Mouse (Mus musculus) MEL (cell line): ENCODE results near the gene Tpcn1. TPM values are rescaled to one million over a fixed set of nuclear protein-coding genes. Genes with fewer than 3 reads are reported as not detected.

Experiments
- DNase-seq: peaks from one replicate; pipeline ENCODE4 v3.0.0; 2011; ENCODE audit warnings: low read depth, low spot score
- H3K27ac ChIP-seq: 2 replicates; pipeline ENCODE4 v1.5.1; 2012; ENCODE audit warnings: low read depth, mild to moderate bottlenecking, control low read depth, low read length, moderate library complexity; ENCODE audit not compliant: control insufficient read depth
- H3K27me3 ChIP-seq, 2 experiments: fragments of 150-350 bp in 1 of 2; sonication (generic) in 1 of 2; 2 replicates each; pipeline ENCODE4 v1.6.1; 2012; ENCODE audit warnings: low read length in 2 of 2, mild to moderate bottlenecking in 2 of 2, improper control_type of control experiment in 1 of 2, moderate library complexity in 1 of 2; ENCODE audit not compliant: insufficient read depth in 2 of 2, control insufficient read depth in 1 of 2
- H3K36me3 ChIP-seq, 2 experiments: 2 replicates each; pipeline ENCODE4 v1.6.1; 2012 to 2014; ENCODE audit warnings: low read length in 2 of 2, improper control_type of control experiment in 1 of 2, inconsistent platforms in 1 of 2, mild to moderate bottlenecking in 1 of 2; ENCODE audit not compliant: insufficient read depth in 2 of 2, control insufficient read depth in 1 of 2
- H3K4me1 ChIP-seq, 2 experiments: fragments of 150-350 bp in 1 of 2; sonication (generic) in 1 of 2; 2 replicates each; pipeline ENCODE4 v1.6.1; 2012; ENCODE audit warnings: low read length in 2 of 2, improper control_type of control experiment in 1 of 2, mild to moderate bottlenecking in 1 of 2; ENCODE audit not compliant: insufficient read depth in 2 of 2, control insufficient read depth in 1 of 2
- H3K4me3 ChIP-seq, 2 experiments: fragments of 150-350 bp in 1 of 2; sonication (generic) in 1 of 2; 2 replicates each; pipeline ENCODE4 v1.5.1; 2012; ENCODE audit warnings: low read depth in 2 of 2, low read length in 2 of 2, mild to moderate bottlenecking in 2 of 2, moderate library complexity in 2 of 2, control low read depth in 1 of 2, improper control_type of control experiment in 1 of 2; ENCODE audit not compliant: control insufficient read depth in 1 of 2, insufficient read depth in 1 of 2
- H3K79me2 ChIP-seq: 2 replicates; pipeline ENCODE4 v1.6.1; 2012; ENCODE audit warnings: mild to moderate bottlenecking, low read length, moderate library complexity; ENCODE audit not compliant: control insufficient read depth, poor library complexity, insufficient read depth
- H3K9ac ChIP-seq: 2 replicates; pipeline ENCODE4 v1.6.1; 2012; ENCODE audit warnings: low read depth, mild to moderate bottlenecking, control low read depth, low read length, moderate library complexity; ENCODE audit not compliant: control insufficient read depth, poor library complexity, severe bottlenecking
- H3K9me3 ChIP-seq: fragments of 150-350 bp; sonication (generic); replicated peaks from 2 replicates; pipeline ENCODE4 v1.6.1; 2012; ENCODE audit warnings: mild to moderate bottlenecking, low read length, improper control_type of control experiment, moderate library complexity; ENCODE audit not compliant: insufficient read depth
- BHLHE40 ChIP-seq: IDR thresholded peaks from 2 replicates; pipeline ENCODE4 v1.6.1; 2012; ENCODE audit warnings: low read depth, mild to moderate bottlenecking, inconsistent platforms, low read length, improper control_type of control experiment, borderline replicate concordance
- CHD2 ChIP-seq: IDR thresholded peaks from 2 replicates; pipeline ENCODE4 v1.6.1; 2011; ENCODE audit warnings: low read length, improper control_type of control experiment
- CTCF ChIP-seq, 3 experiments: IDR thresholded peaks in 2 of 3; conservative IDR thresholded peaks in 1 of 3; 2 replicates each; pipeline ENCODE4 v1.5.1; 2011 to 2012; ENCODE audit warnings: low read length in 3 of 3, low read depth in 2 of 3, mild to moderate bottlenecking in 2 of 3, improper control_type of control experiment in 1 of 3, inconsistent platforms in 1 of 3, mixed read lengths in 1 of 3, moderate library complexity in 1 of 3; ENCODE audit not compliant: control insufficient read depth in 1 of 3, insufficient read depth in 1 of 3, poor library complexity in 1 of 3, severe bottlenecking in 1 of 3
- ELF1 ChIP-seq: IDR thresholded peaks from 2 replicates; pipeline ENCODE4 v1.6.1; 2014; ENCODE audit warnings: low read depth, mild to moderate bottlenecking, inconsistent platforms, low read length, improper control_type of control experiment, moderate library complexity
- EP300 ChIP-seq, 2 experiments: IDR thresholded peaks; 2 replicates each; pipeline ENCODE4 v1.6.1; 2011; ENCODE audit warnings: improper control_type of control experiment in 2 of 2, low read length in 2 of 2, low read depth in 1 of 2, mild to moderate bottlenecking in 1 of 2
- ETS1 ChIP-seq: IDR thresholded peaks from 2 replicates; pipeline ENCODE4 v1.6.1; 2012; ENCODE audit warnings: low read depth, mild to moderate bottlenecking, inconsistent platforms, low read length, improper control_type of control experiment, moderate library complexity
- GABPA ChIP-seq: IDR thresholded peaks from 2 replicates; pipeline ENCODE4 v1.6.1; 2012; ENCODE audit warnings: low read depth, mild to moderate bottlenecking, inconsistent platforms, low read length, improper control_type of control experiment, moderate library complexity
- GATA1 ChIP-seq: IDR thresholded peaks from 2 replicates; pipeline ENCODE4 v1.6.1; 2011; ENCODE audit warnings: low read depth, low read length, improper control_type of control experiment
- HCFC1 ChIP-seq: IDR thresholded peaks from 2 replicates; pipeline ENCODE4 v1.6.1; 2012; ENCODE audit warnings: low read depth, mild to moderate bottlenecking, inconsistent platforms, low read length, improper control_type of control experiment, moderate library complexity
- JUND ChIP-seq: IDR thresholded peaks from 2 replicates; pipeline ENCODE4 v1.6.1; 2011; ENCODE audit warnings: low read depth, mild to moderate bottlenecking, improper control_type of control experiment, low read length
- MAX ChIP-seq: IDR thresholded peaks from 2 replicates; pipeline ENCODE4 v1.6.1; 2011; ENCODE audit warnings: low read length, improper control_type of control experiment
- MAZ ChIP-seq: IDR thresholded peaks from 2 replicates; pipeline ENCODE4 v1.6.1; 2012; ENCODE audit warnings: low read depth, mild to moderate bottlenecking, inconsistent platforms, low read length, improper control_type of control experiment
- MYB ChIP-seq: IDR thresholded peaks from 2 replicates; pipeline ENCODE4 v1.6.1; 2011; ENCODE audit warnings: mild to moderate bottlenecking, low read depth, low read length, improper control_type of control experiment
- MYC ChIP-seq: IDR thresholded peaks from 2 replicates; pipeline ENCODE4 v1.6.1; 2011; ENCODE audit warnings: low read depth, mild to moderate bottlenecking, low read length, improper control_type of control experiment, moderate library complexity
- NELFE ChIP-seq: IDR thresholded peaks from 2 replicates; pipeline ENCODE4 v1.6.1; 2011; ENCODE audit warnings: low read depth, low read length, improper control_type of control experiment
- POLR2A ChIP-seq, 2 experiments: IDR thresholded peaks; 2 replicates each; pipeline ENCODE4 v1.6.1; 2011 to 2012; ENCODE audit warnings: low read length in 2 of 2, mild to moderate bottlenecking in 2 of 2, control low read depth in 1 of 2, improper control_type of control experiment in 1 of 2, low read depth in 1 of 2, moderate library complexity in 1 of 2; ENCODE audit not compliant: control insufficient read depth in 1 of 2, insufficient read depth in 1 of 2, poor library complexity in 1 of 2
- RAD21 ChIP-seq: IDR thresholded peaks from 2 replicates; pipeline ENCODE4 v1.6.1; 2011; ENCODE audit warnings: mild to moderate bottlenecking, low read depth, low read length, improper control_type of control experiment
- SMC3 ChIP-seq: IDR thresholded peaks from 2 replicates; pipeline ENCODE4 v1.6.1; 2011; ENCODE audit warnings: low read depth, low read length, improper control_type of control experiment
- TBP ChIP-seq: IDR thresholded peaks from 2 replicates; pipeline ENCODE4 v1.8.0; 2011; ENCODE audit warnings: low read depth, low read length, improper control_type of control experiment
- USF2 ChIP-seq, 2 experiments: IDR thresholded peaks; 2 replicates each; pipeline ENCODE4 v1.6.1; 2011 to 2012; ENCODE audit warnings: improper control_type of control experiment in 2 of 2, low read length in 2 of 2, borderline replicate concordance in 1 of 2, inconsistent platforms in 1 of 2, low read depth in 1 of 2, mild to moderate bottlenecking in 1 of 2; ENCODE audit not compliant: insufficient read depth in 1 of 2
- ZMIZ1 ChIP-seq: IDR thresholded peaks from 2 replicates; pipeline ENCODE4 v1.6.1; 2012; ENCODE audit warnings: low read depth, mild to moderate bottlenecking, inconsistent platforms, low read length, improper control_type of control experiment, moderate library complexity
- polyA plus RNA-seq, 2 experiments: library from polyadenylated mRNA; stranded (reverse) in 1 of 2; unstranded in 1 of 2; fragments of >175 nt in 1 of 2; fragments of >200 nt in 1 of 2; gene quantifications; 2 replicates each; pipeline versions ENCODE4 v1.2.1 to v1.2.4; 2012; ENCODE audit warnings: low replicate concordance in 2 of 2, low read depth in 1 of 2; ENCODE audit not compliant: insufficient read length in 2 of 2, insufficient read depth in 1 of 2, missing spikeins in 1 of 2
- total RNA-seq: library from RNA; depleted of rRNA; stranded (reverse); fragments of 300-350 nt; gene quantifications from 2 replicates; pipeline ENCODE4 v1.2.3, GENCODE M21; 2012

Gene Tpcn1
- total and polyA plus RNA-seq, 3 experiments = 11.3 to 43.2 TPM; not detected in 1

GRCm38 (mm10) chr5:120579211-120579897 lies 9.1 kb downstream of the Tpcn1 start:
- H3K27ac ChIP-seq = no peak overlapping the region

GRCm38 (mm10) chr5:120578504-120579081 lies 9.9 kb downstream of the Tpcn1 start:
- peak; percentile 62 for DNase-seq
- H3K9me3 ChIP-seq = no peaks in the 10 kb centered on the region
- peak overlapping the region in 1 of 2 experiments; percentile 0; a peak in 1 of 4 replicates for H3K4me3 ChIP-seq
- H3K4me1 ChIP-seq = peaks cover 13 to 24% of the 10 kb centered on the region in 2 experiments
- peaks cover 3% of the 10 kb centered on the region for H3K79me2 ChIP-seq
- peak overlapping the region; percentile 65 for H3K27ac ChIP-seq
- TF ChIP-seq ELF1 (no peak), MYB (no peak), GATA1 (no peak), POLR2A (IDR thresholded peaks at IDR 0.05; ENCODE audit: control insufficient read depth in 1 of 2, insufficient read depth in 1 of 2, low read depth in 1 of 2, low read length in 2 of 2, poor library complexity in 1 of 2) (no peak), ETS1 (peak; percentile 5; the same call in 1 of the 2 replicates), MYC (no peak), EP300 (IDR thresholded peaks at IDR 0.05; ENCODE audit: low read depth in 1 of 2, low read length in 2 of 2) (peak in 1 of 2 experiments; percentile 5; a peak in 1 of 4 replicates), NELFE (no peak), SMC3 (no peak), MAX (no peak), MAZ (peak; percentile 55; the same call in 1 of the 2 replicates)
- TF ChIP-seq, all 39 proteins: peak for 3
- Histone ChIP-seq H3K27me3 (no peaks in the 10 kb centered on the region), H3K36me3 (peaks cover 0 to 28% of the 10 kb centered on the region in 2 experiments; a peak in 2 of 4 replicates), H3K9ac (peak overlapping the region; percentile 42)

More at GRCm38 (mm10) chr5:120579211-120579897, 9.1 kb downstream of the Tpcn1 start:
- Histone ChIP-seq H3K27me3 (no peaks in the 10 kb centered on the region), H3K36me3 (peaks cover 0 to 28% of the 10 kb centered on the region in 2 experiments; a peak in 2 of 4 replicates), H3K9me3 (no peaks in the 10 kb centered on the region)
- no peak for TF ChIP-seq RAD21
- no peak for TF ChIP-seq ZMIZ1
- no peak for TF ChIP-seq GABPA
- TF ChIP-seq MYC = no peak
- TF ChIP-seq GATA1 = no peak
- no peak for TF ChIP-seq USF2 (IDR thresholded peaks at IDR 0.05; ENCODE audit: borderline replicate concordance in 1 of 2, insufficient read depth in 1 of 2, low read depth in 1 of 2, low read length in 2 of 2)
- TF ChIP-seq BHLHE40 = no peak
- TF ChIP-seq JUND = no peak
- TF ChIP-seq SMC3 = no peak
- no peak for TF ChIP-seq CTCF (IDR thresholded peaks at IDR 0.05 in 2 of 3, conservative IDR thresholded peaks at IDR 0.05 in 1 of 3; ENCODE audit: control insufficient read depth in 1 of 3, insufficient read depth in 1 of 3, low read depth in 2 of 3, low read length in 3 of 3, poor library complexity in 1 of 3, severe bottlenecking in 1 of 3)
- TF ChIP-seq CHD2 = no peak
- no peak for TF ChIP-seq HCFC1
- TF ChIP-seq TBP = no peak
- TF ChIP-seq, all 39 proteins: peak for 0
- peaks cover 3% of the 10 kb centered on the region for H3K79me2 ChIP-seq
- peaks cover 13 to 24% of the 10 kb centered on the region in 2 experiments for H3K4me1 ChIP-seq
- no peak overlapping the region for H3K9ac ChIP-seq
- no peak overlapping the region for H3K4me3 ChIP-seq
- DNase-seq = no peak
